Mouse (Mus musculus) liver, embryonic 14.5 days (tissue): Measurements from ENCODE around the gene Cebpb. TPM values are rescaled to one million over a fixed set of nuclear protein-coding genes. Genes with fewer than 3 reads are reported as not detected.

Experiments used
- ATAC-seq: fragments of 200-750 bp; cut with Nextera tagmentation; 2 replicates; pipeline ENCODE4 v1.8.0; 2017; ENCODE audit warnings: moderate number of reproducible peaks, mild to moderate bottlenecking, moderate library complexity; ENCODE audit not compliant: insufficient read depth
- DNase-seq, 3 experiments: peaks; one replicate each; pipeline ENCODE4 v3.0.0-alpha.2; 2012 to 2013; ENCODE audit warnings: low read depth in 3 of 3, low spot score in 3 of 3
- H3K27ac ChIP-seq: fragments of 300-500 bp; sonication (generic); 2 replicates; pipeline ENCODE4 v1.5.1; 2014; ENCODE audit warnings: moderate library complexity, mild to moderate bottlenecking, control low read depth, inconsistent platforms
- H3K27me3 ChIP-seq: fragments of 300-500 bp; sonication (generic); 2 replicates; pipeline ENCODE4 v1.6.1; 2014; ENCODE audit warnings: mild to moderate bottlenecking, low read length, moderate library complexity; ENCODE audit not compliant: control insufficient read depth, insufficient read depth
- H3K36me3 ChIP-seq: fragments of 300-500 bp; sonication (generic); replicated peaks from 2 replicates; pipeline ENCODE4 v1.6.1; 2014; ENCODE audit warnings: low read depth; ENCODE audit not compliant: control insufficient read depth, insufficient read depth
- H3K4me1 ChIP-seq, 2 experiments: fragments of 200-500 bp in 1 of 2; fragments of 300-500 bp in 1 of 2; sonication (generic) in 1 of 2; replicated peaks; 2 replicates each; pipeline ENCODE4 v1.6.1; 2012 to 2014; ENCODE audit warnings: antibody characterized with exemption in 1 of 2, inconsistent platforms in 1 of 2, low read length in 1 of 2; ENCODE audit not compliant: control insufficient read depth in 2 of 2, insufficient read depth in 2 of 2
- H3K4me2 ChIP-seq: fragments of 300-500 bp; sonication (generic); 2 replicates; pipeline ENCODE4 v1.6.1; 2014; ENCODE audit warnings: low read depth, mild to moderate bottlenecking, control low read depth, moderate library complexity
- H3K4me3 ChIP-seq, 2 experiments: fragments of 200-500 bp in 1 of 2; fragments of 300-500 bp in 1 of 2; sonication (generic) in 1 of 2; 2 replicates each; pipeline ENCODE4 v1.5.1; 2012 to 2014; ENCODE audit warnings: low read depth in 2 of 2, low read length in 2 of 2, mild to moderate bottlenecking in 2 of 2, control low read depth in 1 of 2, inconsistent platforms in 1 of 2, moderate library complexity in 1 of 2; ENCODE audit not compliant: insufficient read depth in 1 of 2
- H3K9ac ChIP-seq: fragments of 300-500 bp; sonication (generic); replicated peaks from 2 replicates; pipeline ENCODE4 v1.6.1; 2014; ENCODE audit warnings: mild to moderate bottlenecking, control low read depth, moderate library complexity
- H3K9me3 ChIP-seq: fragments of 300-500 bp; sonication (generic); 2 replicates; pipeline ENCODE4 v1.6.1; 2016; ENCODE audit warnings: low read length, mixed read lengths; ENCODE audit not compliant: control insufficient read depth
- CTCF ChIP-seq: IDR thresholded peaks from 2 replicates; pipeline ENCODE4 v1.5.1; 2016; ENCODE audit warnings: antibody characterized with exemption, low read depth, control low read depth
- EP300 ChIP-seq: IDR thresholded peaks from 2 replicates; pipeline ENCODE4 v1.6.1; 2016; ENCODE audit warnings: antibody characterized with exemption, low read depth
- WGBS: fragments of 180-500 bp; shearing (Covaris S2); extraction: QIAGEN DNeasy Blood & Tissue Kit; methylation state at CpG from one replicate; pipeline ENCODE4 v1.1.7; 2014; ENCODE audit not compliant: insufficient replicate concordance; 5-methylcytosine and 5-hydroxymethylcytosine counted together
- polyA plus RNA-seq, 2 experiments: library from polyadenylated mRNA; depleted of rRNA in 1 of 2; stranded (reverse) in 1 of 2; unstranded in 1 of 2; fragments of >200 nt; fragmentation: Nextera tagmentation in 1 of 2; extraction: Ambion mirVana in 1 of 2; gene quantifications; 2 replicates each; pipeline versions ENCODE4 v1.2.1 to v1.2.3; 2012 to 2014

Gene Cebpb
- polyA plus RNA-seq, 2 experiments, result 12.8 to 17.2 TPM

DNA sequence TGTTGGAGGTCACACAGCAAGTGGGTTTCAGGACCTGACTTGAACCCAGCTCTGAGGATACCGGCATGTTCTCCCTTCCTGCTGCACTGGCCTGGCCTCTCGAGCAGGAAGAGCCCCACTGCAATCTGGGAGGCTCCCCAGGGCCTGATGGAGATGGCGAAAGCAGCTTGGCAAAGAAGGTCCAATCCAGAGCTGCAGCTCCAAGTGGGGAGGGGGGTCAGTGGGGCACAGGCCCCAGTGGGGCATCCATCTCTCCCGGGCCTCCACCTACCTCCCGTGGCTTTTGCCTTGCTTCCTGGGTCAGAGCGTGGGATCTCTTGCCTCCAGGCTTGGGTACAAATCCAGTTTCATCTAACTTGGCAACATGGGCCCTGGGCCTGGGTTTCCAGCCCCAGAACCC, 13.4 kb downstream of the Cebpb start:
- Histone ChIP-seq H3K4me2 (no peak overlapping the region), H3K27me3 (no peaks in the 10 kb centered on the region), H3K4me3 (no peak overlapping the region), H3K27ac (no peak overlapping the region), H3K9ac (no peak overlapping the region), H3K36me3 (no peaks in the 10 kb centered on the region), H3K9me3 (no peaks in the 10 kb centered on the region), H3K4me1 (0 out of 4 replicates have a peak, but pooled peaks cover 0 to 4% of the 10 kb centered on the region in 2 experiments)
- WGBS, result 61% methylated on average over 6 of the region's 6 CpGs
- DNase-seq, result no peak
- no peak for ATAC-seq
- no peak for TF ChIP-seq CTCF
- no peak for TF ChIP-seq EP300

GRCm38 (mm10) chr2:167704409-167704808, 15.7 kb downstream of the Cebpb start:
- Histone ChIP-seq H3K9me3 (no peaks in the 10 kb centered on the region), H3K4me1 (0 out of 4 replicates have a peak, but pooled peaks cover 0 to 2% of the 10 kb centered on the region in 2 experiments), H3K9ac (no peak overlapping the region), H3K4me2 (no peak overlapping the region), H3K27me3 (no peaks in the 10 kb centered on the region), H3K27ac (no peak overlapping the region), H3K36me3 (no peaks in the 10 kb centered on the region), H3K4me3 (no peak overlapping the region)
- ATAC-seq, result no peak
- WGBS, result 60% methylated on average over 4 of the region's 4 CpGs
- no peak for TF ChIP-seq EP300
- TF ChIP-seq CTCF, result no peak
- DNase-seq, result no peak

GRCm38 (mm10) chr2:167706183-167706939, 17.6 kb downstream of the Cebpb start:
- no peak for DNase-seq
- WGBS, result 64% methylated on average over 11 of the region's 11 CpGs
- Histone ChIP-seq H3K4me1 (peaks cover 0 to 6% of the 10 kb centered on the region in 2 experiments; a peak in 2 of 4 replicates), H3K9me3 (no peaks in the 10 kb centered on the region), H3K4me3 (no peak overlapping the region), H3K36me3 (no peaks in the 10 kb centered on the region), H3K9ac (no peak overlapping the region), H3K27me3 (no peaks in the 10 kb centered on the region), H3K27ac (no peak overlapping the region), H3K4me2 (no peak overlapping the region)
- ATAC-seq, result no peak
- TF ChIP-seq CTCF, result no peak
- TF ChIP-seq EP300, result no peak

DNA sequence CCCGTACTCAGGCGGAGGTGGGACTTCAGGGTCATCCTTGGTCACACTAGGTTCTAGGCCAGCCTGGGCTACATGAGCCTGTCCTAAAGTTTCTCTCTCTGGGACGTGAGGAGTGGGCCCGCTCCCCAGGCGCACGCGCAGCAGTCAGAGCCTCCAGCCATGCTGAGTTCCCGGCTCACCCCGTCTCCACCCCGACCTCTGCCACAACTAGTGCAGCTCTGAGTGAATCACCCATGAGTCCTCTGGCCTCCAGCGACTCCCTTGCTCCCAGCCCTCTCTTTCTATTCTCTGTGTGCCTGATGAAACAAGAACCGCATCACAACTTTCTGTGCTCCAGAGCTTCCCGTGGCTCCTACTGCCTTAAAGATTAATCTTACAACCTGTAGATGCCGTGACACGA, 19.7 kb downstream of the Cebpb start:
- WGBS, result 61% methylated on average over 15 of the region's 15 CpGs
- ATAC-seq (no peak), DNase-seq (no peak)
- no peak overlapping the region for H3K27ac ChIP-seq
- no peaks in the 10 kb centered on the region for H3K9me3 ChIP-seq
- H3K4me3 ChIP-seq, result no peak overlapping the region
- no peak for TF ChIP-seq EP300
- no peak for TF ChIP-seq CTCF
- H3K36me3 ChIP-seq, result no peaks in the 10 kb centered on the region
- H3K9ac ChIP-seq, result no peak overlapping the region
- peaks cover 0 to 5% of the 10 kb centered on the region in 2 experiments; a peak in 2 of 4 replicates for H3K4me1 ChIP-seq
- H3K4me2 ChIP-seq, result no peak overlapping the region
- no peaks in the 10 kb centered on the region for H3K27me3 ChIP-seq

DNA sequence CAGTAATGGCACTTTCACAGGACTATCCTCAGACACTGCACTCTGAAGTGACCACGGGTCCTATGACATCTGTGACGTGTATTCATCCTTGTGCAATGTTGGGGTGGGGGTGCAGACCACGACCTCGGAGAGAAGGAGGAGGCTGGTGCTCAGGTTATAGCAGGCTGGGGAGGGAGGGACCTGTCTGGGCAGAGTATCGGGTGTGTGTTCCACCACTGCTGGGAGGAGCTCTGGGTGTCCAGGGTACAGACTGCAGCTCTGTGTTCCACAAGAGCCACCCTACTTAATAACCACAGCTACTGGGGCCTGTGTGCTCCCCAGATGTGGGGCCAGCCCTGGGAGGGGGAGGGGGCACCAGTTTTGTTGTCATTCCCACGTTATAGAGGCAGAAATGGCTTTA, 21.3 kb downstream of the Cebpb start:
- H3K9ac ChIP-seq, result no peak overlapping the region
- ATAC-seq, result peak; percentile 21; the same call in 1 of the 2 replicates
- H3K4me2 ChIP-seq, result no peak overlapping the region
- no peaks in the 10 kb centered on the region for H3K9me3 ChIP-seq
- peaks cover 0 to 5% of the 10 kb centered on the region in 2 experiments; a peak in 2 of 4 replicates for H3K4me1 ChIP-seq
- no peak overlapping the region for H3K27ac ChIP-seq
- no peak for DNase-seq
- no peaks in the 10 kb centered on the region for H3K27me3 ChIP-seq
- 40% methylated on average over 6 of the region's 6 CpGs for WGBS
- H3K36me3 ChIP-seq, result no peaks in the 10 kb centered on the region
- no peak overlapping the region for H3K4me3 ChIP-seq
- TF ChIP-seq CTCF (no peak), EP300 (no peak)
